13 mouse cellular contexts compared by ENCODE assay signal in the genomic region with DNA sequence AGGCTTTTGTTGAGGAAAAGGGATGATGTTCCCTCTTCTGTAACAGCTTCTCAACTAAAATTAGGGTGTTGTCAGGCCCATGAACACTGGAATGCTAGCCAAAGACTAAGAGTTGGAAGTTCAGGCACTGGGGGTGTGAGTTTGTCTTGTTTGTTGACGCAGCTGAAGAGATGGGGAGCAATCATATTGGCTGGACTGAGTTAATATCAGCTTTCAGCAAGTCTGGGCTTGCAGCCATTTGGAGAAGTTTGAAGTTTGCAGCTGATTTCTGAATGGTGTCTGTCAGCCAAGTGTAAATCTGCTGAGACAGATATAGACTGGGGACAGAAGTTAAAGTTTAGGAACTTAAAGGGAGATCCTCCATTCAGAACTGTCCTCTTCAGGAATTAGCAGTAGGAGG. TPM values are rescaled to one million over a fixed set of nuclear protein-coding genes. Genes with fewer than 3 reads are reported as not detected.
DNase-seq lines count a peak whose midpoint lies in the region; ATAC-seq and TF ChIP-seq lines count a peak whose summit lies in the region.
"Had no signal": no experiment of that assay in that cellular context is flagged by ENCODE, and none has a peak within 500 bp of the region (broad histone marks: within the 10 kb centered on the region; RNA-seq: fewer than 3 reads in every experiment).

No protein-coding gene starts in this region.

- H3K9me3 ChIP-seq in heart, embryonic 12.5 days (replicated peaks): no peaks in the 10 kb centered on the region
- H3K9me3 ChIP-seq: forebrain, embryonic 13.5 days had no signal

- H3K9ac ChIP-seq in heart, embryonic 12.5 days: no peak overlapping the region
- H3K9ac ChIP-seq: forebrain, embryonic 13.5 days had no signal

- H3K36me3 ChIP-seq in heart, embryonic 12.5 days: no peaks in the 10 kb centered on the region

- ATAC-seq in heart, embryonic 12.5 days (ENCODE audit: insufficient number of reproducible peaks, low FRiP score): no peak
- ATAC-seq: forebrain, embryonic 13.5 days had no signal

- peak; percentile 73 to 81 for DNase-seq in heart, adult 18-20 months
- peak; percentile 68 for DNase-seq in Muller cell, postnatal 12 days (ENCODE audit: inconsistent ontology term)
- peak; percentile 67 for DNase-seq in brain, embryonic 14.5 days (ENCODE audit: low read depth)
- peak; percentile 57 for DNase-seq in heart, postnatal 4 days
- no peak for DNase-seq in spleen, postnatal 10 days (ENCODE audit: low spot score in 2 of 2)
- DNase-seq in thymus, adult 18-20 months: no peak
- no peak for DNase-seq in kidney, postnatal 14 days
- DNase-seq: adrenal gland, postnatal 25 days; cerebellum, adult 8-10 months; kidney, adult 18-20 months had no signal

- H3K4me3 ChIP-seq in heart, embryonic 12.5 days: no peak overlapping the region
- H3K4me3 ChIP-seq: forebrain, embryonic 13.5 days had no signal

- no peaks in the 10 kb centered on the region for H3K27me3 ChIP-seq in heart, embryonic 12.5 days (replicated peaks)
- H3K27me3 ChIP-seq: forebrain, embryonic 13.5 days had no signal

- no peak overlapping the region for H3K27ac ChIP-seq in heart, embryonic 12.5 days (ENCODE audit: poor library complexity, severe bottlenecking)
- H3K27ac ChIP-seq: forebrain, embryonic 13.5 days; stomach, postnatal 0 days had no signal

- no peaks in the 10 kb centered on the region for H3K4me1 ChIP-seq in heart, embryonic 12.5 days (replicated peaks)
- H3K4me1 ChIP-seq: forebrain, embryonic 13.5 days had no signal

- no peak for TF ChIP-seq CTCF in brain, embryonic 14.5 days (IDR thresholded peaks at IDR 0.05; ENCODE audit: borderline replicate concordance, extremely low read depth, insufficient read depth, insufficient read length)

- no peak overlapping the region for H3K4me2 ChIP-seq in heart, embryonic 12.5 days
- H3K4me2 ChIP-seq: forebrain, embryonic 13.5 days had no signal

- TF ChIP-seq POLR2A in brain, embryonic 14.5 days (IDR thresholded peaks at IDR 0.05; ENCODE audit: borderline replicate concordance, extremely low read depth, insufficient read depth, insufficient read length, poor library complexity, severe bottlenecking): no peak

- whole genome bisulfite sequencing in heart, embryonic 12.5 days: 62% methylated on average over 1 of the region's 1 CpGs

RNA-seq across cellular contexts. Expression of gene Smox, which starts 21.4 kb away (rescaled TPM):
- total RNA-seq in heart, adult 18-20 months (2021): 10 to 100 TPM; 19.4 to 23.3 TPM
- polyA plus RNA-seq in heart, embryonic 12.5 days (2016; fragmentation: Nextera tagmentation; extraction: Ambion mirVana): 21.0 and 21.3 TPM in 2 replicates
- polyA plus RNA-seq in brain, embryonic 14.5 days (2012; rRNA removed): 58.3 and 69.6 TPM in 2 replicates
- 10 to 100 TPM; 33.7 to 35.2 TPM for total RNA-seq in heart, postnatal 4 days (2021)

Comparison
In these comparisons a context has a peak if more than half of its experiments do, and no peak if none do; other contexts are left out.
1. DNase-seq: peak in heart, adult 18-20 months (2 of 2), Muller cell, postnatal 12 days (single experiment), brain, embryonic 14.5 days (single experiment) and heart, postnatal 4 days (single experiment); none in spleen, postnatal 10 days (0 of 2), thymus, adult 18-20 months (0 of 2) and kidney, postnatal 14 days (single experiment).